Mouse (Mus musculus): Measurements from ENCODE around the gene Arcn1.

DNA sequence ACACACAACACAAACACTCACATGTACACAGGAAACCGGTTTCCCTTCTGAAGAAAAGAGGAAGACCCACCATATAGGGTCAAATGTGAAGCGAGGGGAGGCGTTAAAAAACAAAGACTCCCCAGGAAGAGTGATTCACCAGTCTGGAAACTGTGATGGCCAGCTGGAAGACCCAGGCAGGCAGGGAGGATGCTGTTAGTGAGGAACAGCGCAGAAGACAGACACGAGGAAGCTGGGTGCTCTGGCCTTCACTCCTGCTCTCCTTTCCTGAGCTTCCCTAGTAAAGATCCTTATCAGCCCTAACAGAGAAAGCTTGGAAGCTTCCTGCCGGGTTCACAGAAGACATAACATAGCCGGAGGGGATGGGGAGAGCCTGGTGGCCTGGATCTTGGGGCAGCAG is 44.6 kb downstream of the Arcn1 start:
- TF ChIP-seq EP300 (IDR thresholded peaks at IDR 0.05) = peak; percentile 79
- no peak for TF ChIP-seq CTCF (IDR thresholded peaks at IDR 0.05)
